Mouse (Mus musculus): Measurements from ENCODE around the gene Map2.

- TF ChIP-seq CTCF (conservative IDR thresholded peaks at IDR 0.05; ENCODE audit: insufficient read depth, insufficient read length, low read depth, low read length) (no peak), POLR2A (IDR thresholded peaks at IDR 0.05; ENCODE audit: low read depth, low read length) (no peak)
Measured at GRCm38 (mm10) chr1:66364386-66364785, 189.3 kb downstream of the Map2 start.

Data from kidney, adult 2 months (tissue).